Mouse (Mus musculus) megakaryocyte, embryonic 14.5 days (primary cell): ENCODE measurements around the gene Scgb3a1. TPM values are rescaled to one million over a fixed set of nuclear protein-coding genes. Genes with fewer than 3 reads are reported as not detected.
A peak's percentile ranks its signal among the peaks of the same experiment; 100 is the strongest.

Experiments
- H3K27me3 ChIP-seq: replicated peaks from 2 replicates; pipeline ENCODE3; 2012; ENCODE audit warnings: inconsistent platforms
- H3K36me3 ChIP-seq: replicated peaks from 2 replicates; pipeline ENCODE3; 2012; ENCODE audit warnings: low read length, inconsistent platforms, mixed read lengths
- H3K4me1 ChIP-seq: 2 replicates; pipeline ENCODE4 v1.6.1; 2012; ENCODE audit warnings: inconsistent platforms
- H3K4me3 ChIP-seq: replicated peaks from 2 replicates; pipeline ENCODE3; 2012; ENCODE audit warnings: moderate library complexity, mild to moderate bottlenecking, inconsistent platforms
- H3K9me3 ChIP-seq: 2 replicates; pipeline ENCODE4 v1.6.1; 2012; ENCODE audit warnings: inconsistent platforms
- FLI1 ChIP-seq: IDR thresholded peaks from 2 replicates; pipeline ENCODE4 v1.6.1; 2012; ENCODE audit warnings: low read length, inconsistent platforms, mixed read lengths
- GATA1 ChIP-seq: IDR thresholded peaks from 3 replicates; pipeline ENCODE4 v1.6.1; 2012; ENCODE audit warnings: mixed read lengths, low read length, inconsistent platforms, borderline replicate concordance
- polyA plus RNA-seq: library from polyadenylated mRNA; stranded (reverse); fragments of >175 nt; gene quantifications from 2 replicates; pipeline ENCODE4 v1.2.3, GENCODE M21; 2012; ENCODE audit warnings: low replicate concordance; ENCODE audit not compliant: insufficient read depth

Gene Scgb3a1
- polyA plus RNA-seq, 1 experiment, result not detected

- Histone ChIP-seq H3K27me3 (no peaks in the 10 kb centered on the region), H3K9me3 (no peaks in the 10 kb centered on the region), H3K4me3 (no peak overlapping the region), H3K36me3 (peaks cover 81% of the 10 kb centered on the region), H3K4me1 (peaks cover 34% of the 10 kb centered on the region)
- TF ChIP-seq FLI1 (no peak), GATA1 (no peak)
These were observed 32.3 kb downstream of the Scgb3a1 start for GRCm38 (mm10) chr11:49695695-49696094.

- Histone ChIP-seq H3K9me3 (no peaks in the 10 kb centered on the region), H3K4me3 (no peak overlapping the region), H3K27me3 (no peaks in the 10 kb centered on the region), H3K36me3 (peaks cover 80% of the 10 kb centered on the region), H3K4me1 (peaks cover 31% of the 10 kb centered on the region)
- no peak for TF ChIP-seq GATA1
- TF ChIP-seq FLI1, result no peak
These were observed 33.1 kb downstream of the Scgb3a1 start for GRCm38 (mm10) chr11:49696472-49696871.

- TF ChIP-seq FLI1, result no peak
- no peak for TF ChIP-seq GATA1
- Histone ChIP-seq H3K27me3 (no peaks in the 10 kb centered on the region), H3K4me3 (no peak overlapping the region), H3K36me3 (peaks cover 82% of the 10 kb centered on the region), H3K4me1 (peaks cover 34% of the 10 kb centered on the region), H3K9me3 (no peaks in the 10 kb centered on the region)
These were observed 34.4 kb downstream of the Scgb3a1 start for GRCm38 (mm10) chr11:49697779-49698178.

- no peaks in the 10 kb centered on the region for H3K27me3 ChIP-seq
- H3K4me3 ChIP-seq, result no peak overlapping the region
- no peaks in the 10 kb centered on the region for H3K9me3 ChIP-seq
- TF ChIP-seq FLI1 (no peak), GATA1 (no peak)
- H3K36me3 ChIP-seq, result peaks cover 81% of the 10 kb centered on the region
- H3K4me1 ChIP-seq, result peaks cover 38% of the 10 kb centered on the region
These were observed 35.7 kb downstream of the Scgb3a1 start for GRCm38 (mm10) chr11:49699079-49699478.

GRCm38 (mm10) chr11:49702014-49702413 lies 38.6 kb downstream of the Scgb3a1 start:
- no peak for TF ChIP-seq GATA1
- TF ChIP-seq FLI1, result no peak
- no peaks in the 10 kb centered on the region for H3K27me3 ChIP-seq
- peaks cover 86% of the 10 kb centered on the region for H3K36me3 ChIP-seq
- peak overlapping the region; percentile 1 for H3K4me3 ChIP-seq
- peaks cover 42% of the 10 kb centered on the region for H3K4me1 ChIP-seq
- H3K9me3 ChIP-seq, result no peaks in the 10 kb centered on the region

- peaks cover 61% of the 10 kb centered on the region for H3K4me1 ChIP-seq
- H3K36me3 ChIP-seq, result peaks cover 82% of the 10 kb centered on the region
- no peaks in the 10 kb centered on the region for H3K27me3 ChIP-seq
- H3K4me3 ChIP-seq, result no peak overlapping the region
- H3K9me3 ChIP-seq, result no peaks in the 10 kb centered on the region
- no peak for TF ChIP-seq GATA1
- no peak for TF ChIP-seq FLI1
These were observed 41.4 kb downstream of the Scgb3a1 start for GRCm38 (mm10) chr11:49704804-49705203.

- H3K4me3 ChIP-seq, result no peak overlapping the region
- H3K4me1 ChIP-seq, result peaks cover 64% of the 10 kb centered on the region
- H3K9me3 ChIP-seq, result no peaks in the 10 kb centered on the region
- H3K36me3 ChIP-seq, result peaks cover 55% of the 10 kb centered on the region
- H3K27me3 ChIP-seq, result no peaks in the 10 kb centered on the region
- TF ChIP-seq GATA1 (no peak), FLI1 (no peak)
These were observed 44.4 kb downstream of the Scgb3a1 start for GRCm38 (mm10) chr11:49707834-49708233.

GRCm38 (mm10) chr11:49710664-49711063 lies 47.3 kb downstream of the Scgb3a1 start:
- peaks cover 58% of the 10 kb centered on the region for H3K4me1 ChIP-seq
- H3K27me3 ChIP-seq, result no peaks in the 10 kb centered on the region
- TF ChIP-seq FLI1 (no peak), GATA1 (no peak)
- peaks cover 32% of the 10 kb centered on the region for H3K36me3 ChIP-seq
- no peak overlapping the region for H3K4me3 ChIP-seq
- no peaks in the 10 kb centered on the region for H3K9me3 ChIP-seq

- TF ChIP-seq GATA1 (no peak), FLI1 (no peak)
- H3K4me1 ChIP-seq, result peaks cover 50% of the 10 kb centered on the region
- peak overlapping the region; percentile 99 for H3K4me3 ChIP-seq
- peaks cover 19% of the 10 kb centered on the region for H3K36me3 ChIP-seq
- no peaks in the 10 kb centered on the region for H3K27me3 ChIP-seq
- H3K9me3 ChIP-seq, result no peaks in the 10 kb centered on the region
These were observed 48.7 kb downstream of the Scgb3a1 start for GRCm38 (mm10) chr11:49711981-49712554.

- Histone ChIP-seq H3K9me3 (no peaks in the 10 kb centered on the region), H3K36me3 (peaks cover 14% of the 10 kb centered on the region), H3K4me3 (peak within 1 kb of the TSS; percentile 99), H3K4me1 (peaks cover 46% of the 10 kb centered on the region), H3K27me3 (no peaks in the 10 kb centered on the region)
- no peak for TF ChIP-seq GATA1
- no peak for TF ChIP-seq FLI1
These were observed 49.3 kb downstream of the Scgb3a1 start, which contains the start of gene Cnot6 for GRCm38 (mm10) chr11:49712555-49713335. Gene Cnot6, minus strand, starts transcription at chr11:49712723.
